Mouse (Mus musculus) forebrain, embryonic 16.5 days (tissue): ENCODE measurements at regions not wholly inside any gene's neighbourhood (a gene's known extent, or its start where the extent isn't known, plus 50 kb on each side); places are given as distances from the start of the nearest gene placed in this dataset.

Experiments used
- ATAC-seq: fragments of 200-750 bp; cut with Nextera tagmentation; 2 replicates; pipeline ENCODE4 v1.8.0; 2017; ENCODE audit warnings: mild to moderate bottlenecking, moderate library complexity
- H3K27ac ChIP-seq: fragments of 300-500 bp; sonication (generic); 2 replicates; pipeline ENCODE4 v1.5.1; 2014; ENCODE audit warnings: low read length, control low read depth
- H3K27me3 ChIP-seq: fragments of 300-500 bp; sonication (generic); replicated peaks from 2 replicates; pipeline ENCODE4 v1.6.1; 2014; ENCODE audit warnings: low read length; ENCODE audit not compliant: control insufficient read depth, insufficient read depth
- H3K36me3 ChIP-seq: fragments of 300-500 bp; sonication (generic); 2 replicates; pipeline ENCODE4 v1.6.1; 2014; ENCODE audit not compliant: control insufficient read depth, insufficient read depth
- H3K4me1 ChIP-seq: fragments of 300-500 bp; sonication (generic); replicated peaks from 2 replicates; pipeline ENCODE4 v1.6.1; 2014; ENCODE audit warnings: low read length; ENCODE audit not compliant: control insufficient read depth, insufficient read depth
- H3K4me2 ChIP-seq: fragments of 300-500 bp; sonication (generic); 2 replicates; pipeline ENCODE4 v1.6.1; 2014; ENCODE audit warnings: mild to moderate bottlenecking, low read length, control low read depth
- H3K4me3 ChIP-seq: fragments of 300-500 bp; sonication (generic); replicated peaks from 2 replicates; pipeline ENCODE4 v1.5.1; 2014; ENCODE audit warnings: mild to moderate bottlenecking, low read length, control low read depth
- H3K9ac ChIP-seq: fragments of 300-500 bp; sonication (generic); replicated peaks from 2 replicates; pipeline ENCODE4 v1.6.1; 2014; ENCODE audit warnings: low read depth, low read length, control low read depth
- H3K9me3 ChIP-seq: fragments of 300-500 bp; sonication (generic); 2 replicates; pipeline ENCODE4 v1.6.1; 2016; ENCODE audit warnings: low read length; ENCODE audit not compliant: control insufficient read depth
- WGBS: fragments of 180-500 bp; shearing (Covaris S2); extraction: QIAGEN DNeasy Blood & Tissue Kit; methylation state at CpG from one replicate; pipeline ENCODE4 v1.1.7; 2014; 5-methylcytosine and 5-hydroxymethylcytosine counted together

DNA sequence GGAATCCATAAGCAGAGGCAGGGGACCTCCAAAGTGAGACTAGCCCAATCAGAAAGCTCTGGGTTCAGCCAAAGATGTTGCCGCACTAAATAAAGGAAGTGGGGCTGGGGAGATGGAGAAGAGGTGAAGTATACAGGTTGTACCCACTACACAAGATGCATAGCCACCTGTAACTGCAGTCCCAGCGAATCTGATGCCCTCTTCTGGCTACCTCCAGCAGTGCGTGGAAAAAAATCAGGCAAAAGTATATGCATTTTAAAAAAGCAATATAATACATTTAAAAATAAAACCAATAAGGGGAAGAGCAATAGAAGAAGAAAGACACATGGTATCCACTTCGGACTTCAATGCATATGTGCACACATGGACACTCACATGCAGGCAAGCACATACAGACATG is 183.8 kb upstream of the Tmem132c start:
- Histone ChIP-seq H3K27ac (no peak overlapping the region), H3K4me2 (no peak overlapping the region), H3K4me3 (no peak overlapping the region), H3K4me1 (no peaks in the 10 kb centered on the region), H3K36me3 (no peaks in the 10 kb centered on the region), H3K9me3 (0 out of 2 replicates have a peak, but pooled peaks cover under 1% of the 10 kb centered on the region), H3K27me3 (no peaks in the 10 kb centered on the region), H3K9ac (no peak overlapping the region)
- ATAC-seq, result no peak
- WGBS, result 82% methylated on average over 4 of the region's 4 CpGs

DNA sequence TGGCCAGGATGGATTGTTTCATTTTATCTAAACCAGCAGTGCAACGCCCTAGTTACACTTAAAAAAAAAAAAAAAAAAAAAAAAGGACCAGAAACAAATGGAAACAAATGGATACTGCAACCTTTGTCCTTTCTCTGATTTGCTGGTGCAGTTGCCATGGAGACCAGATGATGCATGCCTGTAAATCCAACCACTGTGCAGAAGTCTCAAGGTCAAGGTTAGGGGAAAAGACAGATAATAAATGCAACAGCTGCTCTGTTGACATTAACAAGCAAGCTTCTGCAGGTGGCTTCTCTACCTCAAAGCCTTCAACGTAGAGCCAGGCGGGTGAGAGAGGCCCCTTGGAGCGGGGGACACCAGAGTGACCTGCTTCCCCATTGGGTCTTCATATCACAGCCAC is 167.3 kb upstream of the Tmem132c start:
- Histone ChIP-seq H3K9ac (no peak overlapping the region), H3K36me3 (no peaks in the 10 kb centered on the region), H3K9me3 (peaks cover 2% of the 10 kb centered on the region; the same call in 1 of the 2 replicates), H3K4me3 (no peak overlapping the region), H3K4me1 (no peaks in the 10 kb centered on the region), H3K27ac (no peak overlapping the region), H3K4me2 (no peak overlapping the region), H3K27me3 (no peaks in the 10 kb centered on the region)
- 83% methylated on average over 4 of the region's 4 CpGs for WGBS
- no peak for ATAC-seq
